Mouse (Mus musculus) heart, postnatal 0 days (tissue): Measurements from ENCODE around the gene Gm10837.

Experiments used
- CTCF ChIP-seq: IDR thresholded peaks from 2 replicates; pipeline ENCODE4 v1.5.1; 2016; ENCODE audit warnings: antibody characterized with exemption, control low read depth, low read depth
- EP300 ChIP-seq: IDR thresholded peaks from 2 replicates; pipeline ENCODE4 v1.6.1; 2016; ENCODE audit warnings: antibody characterized with exemption, low read depth

DNA sequence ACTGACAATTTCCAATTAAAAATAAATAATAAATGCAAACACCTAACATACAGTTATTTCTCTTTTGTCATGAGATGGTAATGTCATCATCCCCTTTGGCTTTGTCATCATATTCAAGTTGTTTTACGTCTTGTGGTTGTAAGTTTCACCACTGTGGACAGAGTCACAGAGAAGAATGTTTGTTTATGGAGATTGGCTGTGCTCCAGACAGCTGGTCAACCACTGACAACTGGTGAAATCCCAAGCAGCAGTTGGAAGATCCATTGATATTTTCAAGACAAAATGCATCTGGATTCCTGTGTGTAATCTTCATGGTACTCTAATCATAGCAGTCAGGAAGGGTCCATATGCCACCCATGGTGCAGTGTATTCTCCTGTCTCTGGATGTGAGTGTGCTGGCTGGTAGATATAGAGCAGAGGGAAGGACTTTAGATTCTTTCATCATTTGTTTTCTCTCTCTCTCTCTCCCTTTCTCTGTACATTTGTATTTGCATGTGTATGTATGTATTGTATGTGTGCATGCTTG lies 23.2 kb downstream of the Gm10837 start:
- TF ChIP-seq EP300 (no peak), CTCF (no peak)
